Mouse (Mus musculus) myocyte (in vitro differentiated cells): ENCODE data around the gene Dnase2a.

Source experiments
- CEBPB ChIP-seq: IDR thresholded peaks from 2 replicates; pipeline ENCODE4 v1.6.1; 2011; ENCODE audit warnings: mild to moderate bottlenecking, moderate library complexity; ENCODE audit not compliant: poor library complexity, insufficient read depth, severe bottlenecking
- E2F4 ChIP-seq: IDR thresholded peaks from one replicate; pipeline ENCODE4 v1.6.1; 2011; ENCODE audit warnings: mild to moderate bottlenecking, control low read depth, moderate library complexity; ENCODE audit not compliant: insufficient read depth
- POLR2A ChIP-seq: IDR thresholded peaks from one replicate; pipeline ENCODE4 v1.6.1; 2011; ENCODE audit warnings: low read depth, mild to moderate bottlenecking, control low read depth, moderate library complexity; ENCODE audit not compliant: insufficient read length
- POLR2AphosphoS2 ChIP-seq: IDR thresholded peaks from one replicate; pipeline ENCODE4 v1.6.1; 2011; ENCODE audit warnings: low read depth, control low read depth; ENCODE audit not compliant: insufficient read length
- TCF12 ChIP-seq: IDR thresholded peaks from one replicate; pipeline ENCODE4 v1.6.1; 2011; ENCODE audit warnings: mild to moderate bottlenecking, control low read depth; ENCODE audit not compliant: poor library complexity, insufficient read depth, severe bottlenecking
- USF1 ChIP-seq: IDR thresholded peaks from one replicate; pipeline ENCODE4 v1.6.1; 2011; ENCODE audit warnings: low read depth, mild to moderate bottlenecking, control low read depth, moderate library complexity

GRCm38 (mm10) chr8:84909949-84910348 lies 1.6 kb downstream of the Dnase2a start:
- no peak for TF ChIP-seq POLR2AphosphoS2
- no peak for TF ChIP-seq USF1
- TF ChIP-seq POLR2A: no peak
- TF ChIP-seq TCF12: no peak
- no peak for TF ChIP-seq E2F4
- no peak for TF ChIP-seq CEBPB
